Mouse (Mus musculus): Measurements from ENCODE around the gene Asap3. TPM values are rescaled to one million over a fixed set of nuclear protein-coding genes. Genes with fewer than 3 reads are reported as not detected.

Gene Asap3
- 0.01 and 0.05 TPM in 2 replicates for polyA plus RNA-seq (2012)

DNA sequence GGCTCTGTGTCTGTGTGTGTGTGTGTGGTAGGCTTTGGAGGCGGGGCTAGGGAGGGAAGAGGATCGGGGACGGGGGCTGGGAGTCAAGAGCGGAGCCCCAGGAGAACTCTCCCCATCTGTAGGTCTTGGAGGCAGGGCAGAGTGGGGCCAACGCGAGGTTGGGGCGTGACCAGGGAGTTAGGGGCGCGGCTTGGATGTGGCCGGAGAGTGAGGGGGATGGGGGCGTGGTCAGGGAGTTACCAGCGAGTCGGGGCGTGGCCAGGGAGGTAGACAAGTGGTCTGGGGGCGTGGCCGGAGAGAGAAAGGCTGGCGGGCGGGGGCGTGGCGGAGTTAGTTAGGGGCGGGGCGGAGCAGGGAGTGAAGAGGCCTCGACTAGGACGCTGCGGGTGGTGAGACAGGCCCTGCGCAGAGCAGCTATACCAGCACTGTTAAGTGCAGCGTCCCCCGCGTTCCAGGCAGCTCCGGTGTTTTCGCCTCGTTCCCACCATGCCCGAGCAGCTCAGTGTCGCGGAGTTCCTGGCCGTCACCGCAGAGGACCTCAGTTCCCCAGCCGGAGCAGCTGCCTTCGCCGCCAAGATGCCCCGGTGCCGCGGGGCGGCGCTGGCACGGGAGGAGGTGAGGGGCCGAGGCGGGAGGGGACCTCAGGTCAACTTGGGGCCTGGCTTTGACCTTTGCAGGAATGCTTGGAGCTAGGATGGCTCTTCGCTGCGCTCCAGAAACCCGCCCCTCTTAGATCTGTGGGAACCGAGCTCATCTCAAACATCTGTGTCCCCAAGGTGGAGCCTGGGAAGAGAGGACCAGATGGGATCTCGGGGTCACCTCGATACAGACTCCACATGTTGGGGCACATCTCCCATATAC lies at the start of gene Asap3:
Gene Asap3, plus strand, starts transcription at position 333 of the 861 bp plus-strand sequence.

DNA sequence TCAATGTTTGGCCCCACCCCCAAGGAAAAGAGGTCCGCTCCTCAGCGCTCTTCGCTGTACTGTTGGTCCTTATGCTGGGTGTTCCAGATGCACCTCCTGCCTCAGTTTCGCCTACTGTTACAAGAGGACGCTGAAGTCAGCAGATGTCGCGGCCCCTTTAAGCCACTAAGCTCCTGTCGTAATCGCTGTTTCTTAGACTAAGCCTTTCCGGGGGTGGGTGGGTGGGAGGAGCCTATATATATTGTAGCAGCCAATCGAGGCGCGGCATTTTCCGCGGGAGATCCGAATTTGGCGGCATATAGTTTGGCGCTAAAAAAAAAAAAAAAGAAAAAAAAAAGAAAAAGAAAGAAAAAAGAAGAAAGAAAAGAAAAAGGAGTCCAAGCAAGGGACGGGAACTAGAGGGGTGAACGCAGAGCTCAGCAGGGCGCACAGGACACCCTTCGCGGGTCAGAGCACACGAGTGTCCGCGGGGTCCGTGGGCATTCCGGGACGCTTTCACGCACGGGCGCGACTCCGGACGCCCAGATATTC lies 34.1 kb upstream of the Asap3 start, which contains the start of gene E2f2:
Gene E2f2, plus strand, starts transcription at position 384 of the 531 bp plus-strand sequence.

DNA sequence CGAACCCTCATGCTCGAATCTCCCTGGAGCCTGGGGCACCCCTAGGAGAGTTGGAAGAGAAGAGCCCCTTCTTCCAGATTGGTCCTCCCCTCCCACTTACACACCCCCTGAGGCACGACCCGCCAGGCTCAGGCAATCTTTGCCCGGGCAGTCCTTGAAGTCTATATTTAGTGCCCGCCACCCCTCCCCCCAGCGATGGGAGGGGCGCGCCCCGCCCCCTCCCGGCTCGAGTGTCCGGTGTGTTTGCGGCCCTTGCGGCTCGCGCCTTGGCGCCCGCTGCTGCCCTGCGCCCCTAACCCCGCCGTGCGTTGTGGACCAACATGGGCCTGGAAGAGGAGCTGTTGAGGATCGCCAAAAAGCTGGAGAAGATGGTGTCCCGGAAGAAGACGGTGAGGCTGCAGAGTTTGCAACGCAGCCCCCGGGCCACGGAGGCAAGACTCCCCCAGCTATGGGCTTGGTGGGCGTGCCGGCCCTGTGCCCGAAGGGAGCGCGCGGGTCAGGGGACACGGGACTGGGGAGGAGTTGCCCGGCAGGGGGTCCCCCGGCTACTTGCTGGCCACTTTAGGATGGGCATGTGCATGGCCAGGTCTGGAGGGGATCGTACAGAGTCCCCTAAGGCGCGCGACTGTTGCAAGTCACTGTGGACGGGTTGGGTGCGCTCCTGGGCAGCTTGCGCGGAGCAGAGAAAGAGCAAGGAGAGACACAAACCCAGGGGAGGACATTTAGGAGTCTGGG lies 41.7 kb downstream of the Asap3 start, which contains the start of gene Tcea3:
Gene Tcea3, plus strand, starts transcription at position 1 of the 735 bp plus-strand sequence.

DNA sequence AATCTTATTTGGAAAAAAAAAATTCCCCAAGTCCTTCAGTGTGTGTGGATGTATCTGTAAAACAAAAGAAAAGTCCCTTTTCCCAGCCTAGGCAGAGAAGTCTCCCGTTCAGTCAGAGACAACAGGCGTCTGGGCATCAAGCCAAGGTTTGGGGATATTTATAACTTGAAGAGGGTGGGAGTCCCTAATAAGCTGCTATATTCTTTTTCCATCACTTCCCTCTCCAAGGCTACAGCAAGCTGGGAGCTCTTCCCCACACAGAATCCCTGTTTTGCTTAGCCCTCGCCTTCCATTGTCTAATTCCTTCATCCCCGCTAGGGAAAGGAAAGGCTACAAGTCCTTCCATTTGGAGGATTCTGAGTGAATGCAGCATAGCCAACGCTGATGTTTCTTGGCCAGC lies 78.3 kb downstream of the Asap3 start, which contains the start of gene Zfp46:
Gene Zfp46, plus strand, starts transcription at position 229 of the 400 bp plus-strand sequence.

Other genes with a start within 250 kb of the Asap3 start
- gene Gale, start 242.6 kb upstream of the Asap3 start, polyA plus RNA-seq (2012): 15.6 and 16.6 TPM in 2 replicates
- 220 and 237 TPM in 2 replicates for gene Lypla2, start 233.7 kb upstream of the Asap3 start, polyA plus RNA-seq (2012)
- gene Pithd1, start 219.1 kb upstream of the Asap3 start, polyA plus RNA-seq (2012): 38.5 and 46.6 TPM in 2 replicates
- 15.5 and 16.6 TPM in 2 replicates for gene Eloa, start 184.6 kb upstream of the Asap3 start, polyA plus RNA-seq (2012)
- gene Rpl11, start 152.9 kb upstream of the Asap3 start, polyA plus RNA-seq (2012): 1,355 and 1,569 TPM in 2 replicates
- gene Id3, start 62.9 kb upstream of the Asap3 start, polyA plus RNA-seq (2012): 29.1 and 40.4 TPM in 2 replicates
- 19.2 and 23.7 TPM in 2 replicates for gene E2f2, start 34.0 kb upstream of the Asap3 start, polyA plus RNA-seq (2012)
- gene Tcea3, start 41.4 kb downstream of the Asap3 start, polyA plus RNA-seq (2012): 0.28 TPM in 1 of 2 replicates, not detected in the other
- gene Zfp46, start 78.3 kb downstream of the Asap3 start, polyA plus RNA-seq (2012): 5.6 and 6.3 TPM in 2 replicates
- gene Hnrnpr, start 104.6 kb downstream of the Asap3 start, polyA plus RNA-seq (2012): 63.6 and 98.5 TPM in 2 replicates
- not detected in 2 replicates for gene Htr1d, start 217.2 kb downstream of the Asap3 start, polyA plus RNA-seq (2012)